Mouse (Mus musculus): Measurements from ENCODE around the gene Asic3. TPM values are rescaled to one million over a fixed set of nuclear protein-coding genes. Genes with fewer than 3 reads are reported as not detected.

The Asic3 gene
- polyA plus RNA-seq, 1 experiment from 2014 or later = 0.80 TPM

- Histone ChIP-seq H3K4me2 (replicated peaks) (peak overlapping the region; percentile 77), H3K27ac (peak overlapping the region; percentile 87), H3K9me3 (ENCODE audit: control insufficient read depth, low read length) (no peaks in the 10 kb centered on the region), H3K9ac (peak overlapping the region; percentile 70), H3K27me3 (ENCODE audit: control insufficient read depth, insufficient read depth, low read length) (no peaks in the 10 kb centered on the region; the same call in 1 of the 2 replicates), H3K4me1 (replicated peaks; ENCODE audit: control insufficient read depth, insufficient read depth, low read length) (peaks cover 44% of the 10 kb centered on the region), H3K4me3 (replicated peaks; ENCODE audit: low read length) (peak overlapping the region; percentile 49), H3K36me3 (replicated peaks; ENCODE audit: control insufficient read depth, insufficient read depth) (peaks cover 11% of the 10 kb centered on the region)
- DNase-seq (ENCODE audit: low spot score) (peak; percentile 84), ATAC-seq (ENCODE audit: low FRiP score) (no peak)
- WGBS = under 1% methylated on average over 58 of the region's 60 CpGs
Observed at GRCm38 (mm10) chr5:24424861-24425411, 11.7 kb downstream of the Asic3 start.

GRCm38 (mm10) chr5:24425421-24426036 is 12.3 kb downstream of the Asic3 start:
- peak overlapping the region; percentile 77 for H3K4me2 ChIP-seq (replicated peaks)
- H3K27me3 ChIP-seq (ENCODE audit: control insufficient read depth, insufficient read depth, low read length) = no peaks in the 10 kb centered on the region; the same call in 1 of the 2 replicates
- H3K9me3 ChIP-seq (ENCODE audit: control insufficient read depth, low read length) = no peaks in the 10 kb centered on the region
- peak overlapping the region; percentile 49 for H3K4me3 ChIP-seq (replicated peaks; ENCODE audit: low read length)
- H3K4me1 ChIP-seq (replicated peaks; ENCODE audit: control insufficient read depth, insufficient read depth, low read length) = peaks cover 44% of the 10 kb centered on the region
- ATAC-seq (ENCODE audit: low FRiP score) (no peak), DNase-seq (ENCODE audit: low spot score) (no peak)
- H3K27ac ChIP-seq = peak overlapping the region; percentile 3; the same call in 1 of the 2 replicates
- WGBS = 0% methylated on average over 28 of the region's 30 CpGs
- peaks cover 9% of the 10 kb centered on the region; the same call in 1 of the 2 replicates for H3K36me3 ChIP-seq (replicated peaks; ENCODE audit: control insufficient read depth, insufficient read depth)
- H3K9ac ChIP-seq = peak overlapping the region; percentile 70

- peak overlapping the region; percentile 77 for H3K4me2 ChIP-seq (replicated peaks)
- H3K4me3 ChIP-seq (replicated peaks; ENCODE audit: low read length) = peak overlapping the region; percentile 49
- peaks cover 44% of the 10 kb centered on the region for H3K4me1 ChIP-seq (replicated peaks; ENCODE audit: control insufficient read depth, insufficient read depth, low read length)
- DNase-seq (ENCODE audit: low spot score) = no peak
- WGBS = under 1% methylated on average over 10 of the region's 10 CpGs
- H3K9ac ChIP-seq = peak overlapping the region; percentile 70
- H3K27me3 ChIP-seq (ENCODE audit: control insufficient read depth, insufficient read depth, low read length) = no peaks in the 10 kb centered on the region; the same call in 1 of the 2 replicates
- H3K9me3 ChIP-seq (ENCODE audit: control insufficient read depth, low read length) = no peaks in the 10 kb centered on the region
- H3K27ac ChIP-seq = peak overlapping the region; percentile 3; the same call in 1 of the 2 replicates
- peaks cover 10% of the 10 kb centered on the region for H3K36me3 ChIP-seq (replicated peaks; ENCODE audit: control insufficient read depth, insufficient read depth)
- no peak for ATAC-seq (ENCODE audit: low FRiP score)
Observed at GRCm38 (mm10) chr5:24426037-24426432, 12.8 kb downstream of the Asic3 start.

- Histone ChIP-seq H3K27ac (no peak overlapping the region), H3K9ac (0 out of 2 replicates have a peak overlapping the region, but pooled peaks have one; percentile 70), H3K27me3 (ENCODE audit: control insufficient read depth, insufficient read depth, low read length) (no peaks in the 10 kb centered on the region; the same call in 1 of the 2 replicates), H3K9me3 (ENCODE audit: control insufficient read depth, low read length) (no peaks in the 10 kb centered on the region), H3K4me3 (replicated peaks; ENCODE audit: low read length) (peak overlapping the region; percentile 49; the same call in 1 of the 2 replicates), H3K4me1 (replicated peaks; ENCODE audit: control insufficient read depth, insufficient read depth, low read length) (peaks cover 44% of the 10 kb centered on the region), H3K36me3 (replicated peaks; ENCODE audit: control insufficient read depth, insufficient read depth) (peaks cover 17% of the 10 kb centered on the region), H3K4me2 (replicated peaks) (peak overlapping the region; percentile 77)
- no peak for DNase-seq (ENCODE audit: low spot score)
- ATAC-seq (ENCODE audit: low FRiP score) = no peak
- WGBS = 16% methylated on average over 9 of the region's 9 CpGs
Observed at GRCm38 (mm10) chr5:24426556-24427284, 13.5 kb downstream of the Asic3 start.

- no peak for DNase-seq (ENCODE audit: low spot score)
- Histone ChIP-seq H3K9me3 (ENCODE audit: control insufficient read depth, low read length) (no peaks in the 10 kb centered on the region), H3K27me3 (ENCODE audit: control insufficient read depth, insufficient read depth, low read length) (no peaks in the 10 kb centered on the region; the same call in 1 of the 2 replicates), H3K36me3 (replicated peaks; ENCODE audit: control insufficient read depth, insufficient read depth) (peaks cover 22% of the 10 kb centered on the region), H3K4me2 (replicated peaks) (peak overlapping the region; percentile 77; the same call in 1 of the 2 replicates), H3K4me1 (replicated peaks; ENCODE audit: control insufficient read depth, insufficient read depth, low read length) (peaks cover 39% of the 10 kb centered on the region), H3K4me3 (replicated peaks; ENCODE audit: low read length) (no peak overlapping the region), H3K27ac (no peak overlapping the region), H3K9ac (no peak overlapping the region)
- WGBS = 14% methylated on average over 12 of the region's 12 CpGs
- no peak for ATAC-seq (ENCODE audit: low FRiP score)
Observed at GRCm38 (mm10) chr5:24427285-24427633, 14.1 kb downstream of the Asic3 start.

- no peak for ATAC-seq (ENCODE audit: low FRiP score)
- WGBS = 8% methylated on average over 15 of the region's 15 CpGs
- Histone ChIP-seq H3K9me3 (ENCODE audit: control insufficient read depth, low read length) (no peaks in the 10 kb centered on the region), H3K4me1 (replicated peaks; ENCODE audit: control insufficient read depth, insufficient read depth, low read length) (peaks cover 32% of the 10 kb centered on the region), H3K27ac (no peak overlapping the region), H3K9ac (0 out of 2 replicates have a peak overlapping the region, but pooled peaks have one; percentile 5), H3K4me3 (replicated peaks; ENCODE audit: low read length) (no peak overlapping the region), H3K4me2 (replicated peaks) (peak overlapping the region; percentile 77; the same call in 1 of the 2 replicates), H3K36me3 (replicated peaks; ENCODE audit: control insufficient read depth, insufficient read depth) (peaks cover 29% of the 10 kb centered on the region), H3K27me3 (ENCODE audit: control insufficient read depth, insufficient read depth, low read length) (no peaks in the 10 kb centered on the region; the same call in 1 of the 2 replicates)
- DNase-seq (ENCODE audit: low spot score) = no peak
Observed at GRCm38 (mm10) chr5:24427981-24428402, 14.8 kb downstream of the Asic3 start.

GRCm38 (mm10) chr5:24428596-24428995 is 15.4 kb downstream of the Asic3 start:
- peaks cover 32% of the 10 kb centered on the region for H3K36me3 ChIP-seq (replicated peaks; ENCODE audit: control insufficient read depth, insufficient read depth)
- WGBS = 16% methylated on average over 9 of the region's 9 CpGs

GRCm38 (mm10) chr5:24433993-24434392 is 20.8 kb downstream of the Asic3 start:
- ATAC-seq (ENCODE audit: low FRiP score) = no peak
- H3K4me2 ChIP-seq (replicated peaks) = no peak overlapping the region
- 94% methylated on average over 8 of the region's 8 CpGs for WGBS
- no peak for DNase-seq (ENCODE audit: low spot score)
- H3K27ac ChIP-seq = no peak overlapping the region
- no peaks in the 10 kb centered on the region for H3K27me3 ChIP-seq (ENCODE audit: control insufficient read depth, insufficient read depth, low read length)
- H3K9me3 ChIP-seq (ENCODE audit: control insufficient read depth, low read length) = no peaks in the 10 kb centered on the region
- no peaks in the 10 kb centered on the region for H3K4me1 ChIP-seq (replicated peaks; ENCODE audit: control insufficient read depth, insufficient read depth, low read length)
- no peak overlapping the region for H3K9ac ChIP-seq
- H3K36me3 ChIP-seq (replicated peaks; ENCODE audit: control insufficient read depth, insufficient read depth) = peaks cover 59% of the 10 kb centered on the region
- no peak overlapping the region for H3K4me3 ChIP-seq (replicated peaks; ENCODE audit: low read length)

More at GRCm38 (mm10) chr5:24428596-24428995, 15.4 kb downstream of the Asic3 start:
- no peak overlapping the region for H3K4me3 ChIP-seq (replicated peaks; ENCODE audit: low read length)
- H3K4me2 ChIP-seq (replicated peaks) = peak overlapping the region; percentile 77; the same call in 1 of the 2 replicates
- no peak overlapping the region for H3K27ac ChIP-seq
- DNase-seq (ENCODE audit: low spot score) (no peak), ATAC-seq (ENCODE audit: low FRiP score) (no peak)
- H3K9ac ChIP-seq = no peak overlapping the region
- H3K9me3 ChIP-seq (ENCODE audit: control insufficient read depth, low read length) = no peaks in the 10 kb centered on the region
- H3K4me1 ChIP-seq (replicated peaks; ENCODE audit: control insufficient read depth, insufficient read depth, low read length) = peaks cover 31% of the 10 kb centered on the region
- no peaks in the 10 kb centered on the region; the same call in 1 of the 2 replicates for H3K27me3 ChIP-seq (ENCODE audit: control insufficient read depth, insufficient read depth, low read length)

GRCm38 (mm10) chr5:24441187-24441586 is 28.0 kb downstream of the Asic3 start:
- Histone ChIP-seq H3K9ac (no peak overlapping the region), H3K36me3 (replicated peaks; ENCODE audit: control insufficient read depth, insufficient read depth) (peaks cover 39% of the 10 kb centered on the region), H3K4me2 (replicated peaks) (no peak overlapping the region), H3K27me3 (ENCODE audit: control insufficient read depth, insufficient read depth, low read length) (no peaks in the 10 kb centered on the region), H3K9me3 (ENCODE audit: control insufficient read depth, low read length) (no peaks in the 10 kb centered on the region), H3K4me1 (replicated peaks; ENCODE audit: control insufficient read depth, insufficient read depth, low read length) (peaks cover 18% of the 10 kb centered on the region), H3K27ac (no peak overlapping the region), H3K4me3 (replicated peaks; ENCODE audit: low read length) (no peak overlapping the region)
- WGBS = 91% methylated on average over 8 of the region's 8 CpGs
- no peak for ATAC-seq (ENCODE audit: low FRiP score)
- DNase-seq (ENCODE audit: low spot score) = no peak
